Mouse (Mus musculus) erythroblast, embryonic 14.5 days (primary cell): ENCODE measurements around the gene Akna. TPM values are rescaled to one million over a fixed set of nuclear protein-coding genes. Genes with fewer than 3 reads are reported as not detected.

Experiments used
- H3K27me3 ChIP-seq: 2 replicates; pipeline ENCODE4 v1.6.1; 2012; ENCODE audit warnings: inconsistent platforms; ENCODE audit not compliant: control insufficient read depth
- H3K36me3 ChIP-seq: 2 replicates; pipeline ENCODE4 v1.6.1; 2012; ENCODE audit warnings: mild to moderate bottlenecking, inconsistent platforms; ENCODE audit not compliant: control insufficient read depth
- H3K4me1 ChIP-seq: 2 replicates; pipeline ENCODE4 v1.6.1; 2012; ENCODE audit warnings: inconsistent platforms; ENCODE audit not compliant: control insufficient read depth
- H3K4me3 ChIP-seq: replicated peaks from 2 replicates; pipeline ENCODE3; 2012; ENCODE audit warnings: moderate library complexity, mild to moderate bottlenecking, inconsistent platforms
- H3K9me3 ChIP-seq: 2 replicates; pipeline ENCODE4 v1.6.1; 2012; ENCODE audit warnings: low read length, inconsistent platforms, mixed read lengths; ENCODE audit not compliant: control insufficient read depth
- GATA1 ChIP-seq: IDR thresholded peaks from 2 replicates; pipeline ENCODE4 v1.6.1; 2012; ENCODE audit warnings: low read length, inconsistent platforms, mixed read lengths
- TAL1 ChIP-seq: IDR thresholded peaks from 3 replicates; pipeline ENCODE4 v1.6.1; 2012; ENCODE audit warnings: low read length, inconsistent platforms, mixed read lengths
- polyA plus RNA-seq: library from polyadenylated mRNA; stranded (reverse); fragments of >175 nt; gene quantifications from 2 replicates; pipeline ENCODE4 v1.2.3, GENCODE M21; 2012

Akna gene
- polyA plus RNA-seq, 1 experiment = 1.3 TPM

DNA sequence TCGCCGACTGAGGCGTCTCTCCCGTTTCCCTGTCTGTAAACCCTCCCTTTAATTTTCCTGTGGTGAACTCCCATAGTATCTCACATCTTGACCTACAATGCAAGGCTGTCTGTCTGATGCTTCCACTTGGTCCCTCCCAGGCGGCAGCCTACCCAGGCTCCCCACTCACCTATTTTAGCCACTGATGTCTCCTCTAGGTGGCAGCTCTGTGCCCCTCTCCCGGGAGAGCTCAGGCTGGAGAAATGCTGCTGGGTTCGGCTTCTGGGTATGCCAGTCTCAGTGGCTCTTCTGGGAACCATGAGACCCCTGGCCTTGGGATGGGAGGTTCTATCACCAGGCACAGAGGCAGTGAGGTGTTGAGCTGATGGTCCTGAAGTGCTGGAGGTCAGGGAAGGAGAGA is 25.7 kb downstream of the Akna start:
- Histone ChIP-seq H3K36me3 (peaks cover 93% of the 10 kb centered on the region), H3K9me3 (no peaks in the 10 kb centered on the region), H3K4me1 (peaks cover 94% of the 10 kb centered on the region), H3K4me3 (no peak overlapping the region), H3K27me3 (no peaks in the 10 kb centered on the region)
- TF ChIP-seq TAL1 (no peak), GATA1 (no peak)

DNA sequence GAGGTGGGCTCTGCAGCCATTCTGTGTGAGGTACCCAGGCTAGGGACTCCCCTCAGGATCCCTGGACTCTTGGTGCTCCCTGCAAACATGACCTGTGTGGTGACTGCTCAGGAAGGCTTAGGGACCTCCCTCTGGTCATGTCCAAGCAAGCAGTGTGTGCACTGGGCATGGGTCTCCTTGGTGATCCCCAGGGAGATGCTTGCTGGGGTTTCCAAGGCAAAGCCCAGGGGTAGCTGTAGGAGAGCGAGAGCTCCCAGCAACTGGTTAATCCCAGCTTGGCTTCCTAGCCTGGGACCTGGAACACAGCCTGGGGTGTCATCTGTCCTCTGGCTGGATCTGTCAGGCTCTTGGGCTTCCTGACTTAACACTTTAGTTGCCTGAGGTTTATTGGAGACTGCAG is 27.8 kb downstream of the Akna start:
- H3K4me3 ChIP-seq = no peak overlapping the region
- H3K9me3 ChIP-seq = no peaks in the 10 kb centered on the region
- no peaks in the 10 kb centered on the region for H3K27me3 ChIP-seq
- H3K36me3 ChIP-seq = peaks cover 92% of the 10 kb centered on the region
- peaks cover 89% of the 10 kb centered on the region for H3K4me1 ChIP-seq
- TF ChIP-seq TAL1 (no peak), GATA1 (no peak)

GRCm38 (mm10) chr4:63374331-63374730 is 28.8 kb downstream of the Akna start:
- peaks cover 82% of the 10 kb centered on the region for H3K4me1 ChIP-seq
- no peaks in the 10 kb centered on the region for H3K9me3 ChIP-seq
- H3K4me3 ChIP-seq = peak overlapping the region; percentile 37
- no peak; the same call in 1 of the 2 replicates for TF ChIP-seq GATA1
- peak; percentile 53; the same call in 2 of the 3 replicates for TF ChIP-seq TAL1
- H3K27me3 ChIP-seq = no peaks in the 10 kb centered on the region
- peaks cover 91% of the 10 kb centered on the region for H3K36me3 ChIP-seq

- Histone ChIP-seq H3K27me3 (no peaks in the 10 kb centered on the region), H3K4me1 (peaks cover 77% of the 10 kb centered on the region), H3K4me3 (peak overlapping the region; percentile 37), H3K36me3 (peaks cover 91% of the 10 kb centered on the region), H3K9me3 (no peaks in the 10 kb centered on the region)
- peak; percentile 55 for TF ChIP-seq TAL1
- no peak for TF ChIP-seq GATA1
Measured at GRCm38 (mm10) chr4:63373404-63373803, 29.8 kb downstream of the Akna start.

DNA sequence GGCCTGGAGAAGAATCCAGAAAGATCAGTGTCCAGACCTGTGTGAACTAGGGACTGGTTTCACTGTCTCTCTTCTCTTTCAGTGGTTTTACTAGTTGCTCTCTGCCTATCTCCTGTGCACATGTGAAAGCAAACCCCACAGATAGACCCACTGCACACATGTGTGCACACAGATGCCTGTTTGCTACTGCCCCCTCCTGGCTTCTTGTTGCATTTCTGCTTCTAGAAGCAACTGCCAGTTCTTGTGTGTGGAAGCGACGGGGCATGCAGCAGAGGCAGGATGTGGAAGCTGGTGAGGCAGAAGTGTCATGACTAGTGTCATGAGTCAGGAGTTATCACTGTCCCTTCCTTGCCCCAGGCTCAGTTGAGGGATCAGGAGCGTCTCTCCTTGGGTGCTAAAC is 31.3 kb downstream of the Akna start:
- H3K36me3 ChIP-seq = peaks cover 89% of the 10 kb centered on the region
- TF ChIP-seq TAL1 (no peak), GATA1 (no peak)
- H3K27me3 ChIP-seq = no peaks in the 10 kb centered on the region
- H3K4me1 ChIP-seq = peaks cover 62% of the 10 kb centered on the region
- no peaks in the 10 kb centered on the region for H3K9me3 ChIP-seq
- H3K4me3 ChIP-seq = no peak overlapping the region

- no peaks in the 10 kb centered on the region for H3K27me3 ChIP-seq
- H3K9me3 ChIP-seq = no peaks in the 10 kb centered on the region
- no peak for TF ChIP-seq TAL1
- TF ChIP-seq GATA1 = no peak
- H3K4me3 ChIP-seq = no peak overlapping the region
- H3K36me3 ChIP-seq = peaks cover 79% of the 10 kb centered on the region
- peaks cover 52% of the 10 kb centered on the region for H3K4me1 ChIP-seq
Measured at GRCm38 (mm10) chr4:63370897-63371296, 32.3 kb downstream of the Akna start.

- H3K27me3 ChIP-seq = no peaks in the 10 kb centered on the region
- TF ChIP-seq TAL1 (no peak), GATA1 (no peak)
- H3K9me3 ChIP-seq = no peaks in the 10 kb centered on the region
- H3K4me1 ChIP-seq = peaks cover 29% of the 10 kb centered on the region
- H3K4me3 ChIP-seq = no peak overlapping the region
- peaks cover 63% of the 10 kb centered on the region for H3K36me3 ChIP-seq
Measured at GRCm38 (mm10) chr4:63368577-63368976, 34.6 kb downstream of the Akna start.

GRCm38 (mm10) chr4:63362150-63362549 is 41.0 kb downstream of the Akna start, which contains the start of gene Orm2:
TSS of gene Orm2 (plus strand) at chr4:63362449.
- TF ChIP-seq TAL1 (no peak), GATA1 (no peak)
- H3K27me3 ChIP-seq = no peaks in the 10 kb centered on the region
- H3K4me3 ChIP-seq = no peak within 1 kb of the TSS
- peaks cover under 1% of the 10 kb centered on the region for H3K36me3 ChIP-seq
- H3K9me3 ChIP-seq = no peaks in the 10 kb centered on the region
- no peaks in the 10 kb centered on the region for H3K4me1 ChIP-seq

DNA sequence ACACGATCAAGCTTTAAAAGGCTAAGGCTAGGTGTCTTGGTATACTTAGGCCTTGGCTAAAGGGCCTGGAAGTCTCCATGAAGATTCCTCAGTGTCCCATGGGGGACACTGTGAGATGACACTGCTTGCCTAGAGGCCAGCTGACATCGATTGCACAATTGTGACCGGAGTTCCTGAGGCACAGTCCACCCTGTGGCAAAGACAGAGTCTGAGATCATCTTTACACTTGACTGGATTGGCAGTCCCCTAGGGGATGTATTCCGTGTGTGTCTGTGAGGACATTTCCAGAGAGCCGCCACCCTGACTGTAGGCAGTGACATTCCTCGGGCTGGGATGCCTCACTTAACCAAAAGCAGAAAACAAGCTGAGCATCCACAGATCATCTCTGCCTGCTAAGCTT is 43.3 kb downstream of the Akna start:
- Histone ChIP-seq H3K4me1 (no peaks in the 10 kb centered on the region), H3K4me3 (no peak overlapping the region), H3K9me3 (no peaks in the 10 kb centered on the region), H3K27me3 (no peaks in the 10 kb centered on the region), H3K36me3 (no peaks in the 10 kb centered on the region)
- no peak for TF ChIP-seq GATA1
- no peak for TF ChIP-seq TAL1

DNA sequence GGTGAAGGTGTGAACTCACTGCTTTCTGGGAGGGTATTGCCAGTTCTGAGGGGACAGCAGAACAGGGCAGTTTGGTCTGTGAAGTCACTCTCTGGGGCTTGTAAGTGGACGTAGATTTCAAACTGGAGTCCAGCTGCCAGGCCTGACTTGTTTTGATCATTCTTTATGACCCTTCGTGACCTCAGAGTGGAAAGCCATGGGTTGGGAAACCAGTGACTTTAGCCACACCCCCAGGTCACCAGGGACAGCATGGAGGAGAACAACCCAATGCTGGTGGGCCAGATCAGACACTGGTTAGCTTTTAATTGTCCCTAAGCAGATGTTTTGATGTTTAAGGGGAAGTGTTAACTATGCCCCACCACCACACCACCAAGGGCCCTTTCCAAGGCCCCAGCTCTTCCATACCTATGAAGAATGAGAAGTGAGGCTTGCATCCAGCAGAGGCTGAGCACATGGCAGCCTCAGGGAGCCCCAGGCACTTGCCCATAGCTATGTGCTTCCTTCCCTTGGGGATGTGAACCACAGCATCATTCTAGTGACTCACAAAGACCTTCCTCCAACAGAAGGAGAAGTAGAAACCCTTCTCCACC is 46.1 kb downstream of the Akna start:
- H3K4me1 ChIP-seq = no peaks in the 10 kb centered on the region
- TF ChIP-seq TAL1 = no peak
- TF ChIP-seq GATA1 = no peak
- no peak overlapping the region for H3K4me3 ChIP-seq
- H3K9me3 ChIP-seq = no peaks in the 10 kb centered on the region
- no peaks in the 10 kb centered on the region for H3K27me3 ChIP-seq
- no peaks in the 10 kb centered on the region for H3K36me3 ChIP-seq
